Mouse (Mus musculus): ENCODE results near the gene Tjp3. TPM values are rescaled to one million over a fixed set of nuclear protein-coding genes. Genes with fewer than 3 reads are reported as not detected.

Gene Tjp3
- 3.5 and 4.4 TPM in 2 replicates for total RNA-seq (2017)

DNA sequence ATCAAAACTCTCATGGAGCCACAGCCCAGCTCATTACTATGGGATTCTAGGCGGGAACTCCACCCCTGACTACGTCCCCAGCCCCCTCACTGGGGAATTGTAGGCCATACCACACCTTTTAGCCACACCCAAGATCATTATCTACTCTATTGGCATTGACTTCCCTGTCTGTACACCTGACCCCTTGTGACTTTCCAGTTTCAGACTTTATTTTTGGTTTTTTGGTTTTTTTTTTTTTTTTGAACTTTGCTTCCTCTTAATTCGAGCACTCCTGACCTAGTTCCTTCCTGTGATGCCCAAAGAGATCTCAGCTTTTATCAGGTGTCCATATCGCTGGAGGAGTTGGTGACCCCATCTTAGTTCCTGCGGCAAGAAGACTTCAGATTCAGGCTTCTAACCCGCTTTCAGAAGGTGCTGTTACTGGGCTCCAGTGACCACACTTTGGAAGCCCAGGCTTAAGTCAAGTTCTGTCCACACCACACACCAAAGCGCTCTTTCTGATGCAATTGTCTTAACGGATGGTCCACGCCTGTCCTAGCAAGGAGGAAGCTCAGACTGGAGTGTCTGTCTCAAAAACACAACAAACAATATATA, at the start of gene Tjp3:
Gene Tjp3, minus strand, starts transcription at position 71 of the 594 bp plus-strand sequence.
- no peak for ATAC-seq (replicated peaks; ENCODE audit: low read depth, poor library complexity, severe bottlenecking)

GRCm38 (mm10) chr10:81340551-81341332, 49.4 kb upstream of the Tjp3 start:
- no peak for ATAC-seq (replicated peaks; ENCODE audit: low read depth, poor library complexity, severe bottlenecking)

- ATAC-seq (replicated peaks; ENCODE audit: low read depth, poor library complexity, severe bottlenecking) = no peak
Measured at GRCm38 (mm10) chr10:81336558-81336957, 45.2 kb upstream of the Tjp3 start.

DNA sequence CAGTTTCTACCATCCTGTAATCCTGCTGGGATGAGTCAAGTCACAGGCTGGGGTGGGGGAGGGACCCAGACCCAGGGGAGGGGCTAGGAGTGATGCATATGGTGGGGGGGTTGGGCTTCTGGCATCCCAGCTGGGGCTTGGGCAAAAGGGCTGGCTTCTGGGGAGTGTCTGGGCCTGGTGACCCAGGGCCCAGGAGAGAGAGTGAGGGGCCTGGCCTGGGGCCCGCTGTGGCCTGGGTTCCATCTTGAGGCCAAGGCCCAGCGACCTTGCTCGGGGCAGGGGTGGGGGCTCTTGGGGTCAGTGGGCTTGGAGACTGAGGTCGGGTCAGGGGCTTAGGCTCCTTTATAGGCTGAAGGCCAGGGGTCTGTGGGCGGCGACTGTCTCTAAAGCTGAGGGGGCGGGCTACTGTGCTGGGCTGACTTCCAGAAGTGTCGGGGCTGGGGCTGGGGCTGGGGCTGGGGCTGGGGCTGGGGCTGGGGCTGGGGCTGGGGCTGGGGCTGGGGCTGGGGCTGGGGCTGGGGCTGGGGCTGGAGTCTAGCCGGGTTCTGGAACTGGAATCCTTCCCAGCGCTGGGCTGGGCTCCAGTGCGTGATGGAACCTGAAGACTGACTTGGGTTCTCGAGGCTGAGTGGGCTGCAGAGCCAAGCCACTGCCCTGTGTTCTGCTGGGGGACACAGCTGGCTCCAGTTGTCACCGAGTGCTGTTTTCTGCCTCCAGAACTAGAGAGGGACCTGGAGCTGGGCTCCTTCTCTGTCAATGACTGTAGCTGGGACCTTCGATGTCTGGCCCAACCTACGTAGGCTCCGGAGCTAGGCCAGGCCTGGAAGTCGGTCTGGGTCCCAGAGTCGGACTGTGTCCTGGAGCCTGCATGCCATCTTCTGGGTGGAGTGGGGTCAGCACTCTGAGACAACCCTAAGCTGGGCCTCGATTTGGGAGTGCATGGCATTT, 44.3 kb upstream of the Tjp3 start:
- no peak for ATAC-seq (replicated peaks; ENCODE audit: low read depth, poor library complexity, severe bottlenecking)

- no peak for ATAC-seq (replicated peaks; ENCODE audit: low read depth, poor library complexity, severe bottlenecking)
Measured at GRCm38 (mm10) chr10:81334324-81334723, 42.9 kb upstream of the Tjp3 start.

GRCm38 (mm10) chr10:81332277-81332676, 40.9 kb upstream of the Tjp3 start:
- no peak for ATAC-seq (replicated peaks; ENCODE audit: low read depth, poor library complexity, severe bottlenecking)

- no peak for ATAC-seq (replicated peaks; ENCODE audit: low read depth, poor library complexity, severe bottlenecking)
Measured at GRCm38 (mm10) chr10:81330007-81330406, 38.6 kb upstream of the Tjp3 start.

- peak; percentile 31 for ATAC-seq (replicated peaks; ENCODE audit: low read depth, poor library complexity, severe bottlenecking)
Measured at GRCm38 (mm10) chr10:81329194-81329975, 38.0 kb upstream of the Tjp3 start.

DNA sequence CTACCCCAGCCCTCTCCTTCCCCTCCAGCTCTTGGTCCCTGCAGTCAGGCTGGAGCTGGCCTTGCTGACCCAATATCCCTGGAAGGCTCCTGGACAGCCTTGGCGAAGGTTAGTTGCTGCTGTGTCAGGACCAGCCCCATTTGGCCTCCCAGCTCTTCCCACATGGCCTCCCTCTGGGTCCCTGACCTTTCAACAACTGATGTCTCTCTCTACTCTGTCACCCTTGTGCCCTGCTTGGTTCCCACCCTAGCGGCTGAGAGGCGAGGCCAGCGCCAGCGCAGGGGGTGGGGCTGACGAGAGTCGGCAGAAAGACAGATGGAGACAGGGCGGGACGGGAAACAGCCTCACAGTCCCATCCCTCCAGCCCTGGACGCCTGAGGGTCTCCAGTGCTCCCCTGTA, 37.0 kb upstream of the Tjp3 start, which contains the start of gene Tbxa2r:
Gene Tbxa2r, plus strand, starts transcription at position 346 of the 400 bp plus-strand sequence.
- peak; percentile 59 for ATAC-seq (replicated peaks; ENCODE audit: low read depth, poor library complexity, severe bottlenecking)

DNA sequence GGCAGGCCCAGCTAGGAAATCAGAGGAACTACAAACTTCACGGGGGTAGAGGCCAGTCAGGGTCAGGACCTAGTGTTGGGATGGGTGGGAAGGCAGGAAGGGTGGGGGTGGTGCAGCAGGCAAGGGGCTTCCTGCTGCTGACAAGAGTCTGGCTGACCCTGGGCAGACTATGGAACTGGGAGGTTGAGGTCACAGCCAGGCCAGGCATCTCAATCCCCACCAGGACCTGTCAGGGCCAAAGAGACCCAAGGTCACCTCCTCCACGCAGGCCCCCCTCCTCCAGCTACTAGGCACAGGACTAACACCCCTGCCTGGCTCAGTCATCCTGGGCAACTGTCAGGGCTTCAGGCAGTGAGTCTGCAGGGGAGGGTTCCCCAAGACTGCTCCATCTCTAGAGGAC, 36.6 kb upstream of the Tjp3 start:
- no peak; the same call in 1 of the 2 replicates for ATAC-seq (replicated peaks; ENCODE audit: low read depth, poor library complexity, severe bottlenecking)

DNA sequence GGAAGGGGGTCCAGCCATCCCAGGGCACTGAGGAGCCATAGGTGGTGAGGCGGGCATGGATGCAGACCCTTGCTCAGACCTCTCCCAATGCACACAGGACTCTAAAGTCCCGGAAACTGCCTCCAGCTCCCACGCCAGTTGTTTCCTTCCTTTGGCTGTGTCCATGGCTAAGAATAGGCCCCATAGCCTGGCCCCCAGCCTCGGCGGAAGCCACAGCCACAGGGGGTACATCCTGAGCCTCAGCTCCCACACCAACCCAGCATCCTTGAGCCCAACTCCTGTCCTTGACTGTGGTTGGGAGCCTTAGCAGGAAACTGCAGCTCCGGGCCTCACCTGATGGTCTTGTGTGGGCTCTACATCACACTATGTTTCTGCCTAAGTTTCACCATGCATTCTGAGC, 35.5 kb upstream of the Tjp3 start:
- ATAC-seq (replicated peaks; ENCODE audit: low read depth, poor library complexity, severe bottlenecking) = peak; percentile 51

DNA sequence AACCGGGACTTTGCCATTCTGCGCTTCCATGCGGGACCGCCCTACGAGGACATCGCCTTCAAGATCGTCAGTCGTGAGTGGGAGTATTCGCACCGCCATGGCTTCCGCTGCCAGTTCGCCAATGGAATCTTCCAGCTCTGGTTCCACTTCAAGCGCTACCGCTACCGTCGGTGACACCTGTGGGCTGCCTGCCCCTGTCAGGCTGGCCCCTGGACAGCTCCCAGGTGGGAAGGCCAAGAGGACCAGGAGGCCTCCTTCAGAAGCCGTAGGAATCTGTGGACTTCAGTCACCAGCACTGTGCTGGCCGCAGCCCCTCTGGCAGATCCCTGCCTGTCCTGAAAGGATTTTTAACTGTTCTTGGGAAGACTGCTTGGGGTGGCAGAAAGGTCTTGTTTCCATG, 34.4 kb upstream of the Tjp3 start:
- ATAC-seq (replicated peaks; ENCODE audit: low read depth, poor library complexity, severe bottlenecking) = no peak

GRCm38 (mm10) chr10:81325176-81325575, 33.8 kb upstream of the Tjp3 start:
- no peak for ATAC-seq (replicated peaks; ENCODE audit: low read depth, poor library complexity, severe bottlenecking)

DNA sequence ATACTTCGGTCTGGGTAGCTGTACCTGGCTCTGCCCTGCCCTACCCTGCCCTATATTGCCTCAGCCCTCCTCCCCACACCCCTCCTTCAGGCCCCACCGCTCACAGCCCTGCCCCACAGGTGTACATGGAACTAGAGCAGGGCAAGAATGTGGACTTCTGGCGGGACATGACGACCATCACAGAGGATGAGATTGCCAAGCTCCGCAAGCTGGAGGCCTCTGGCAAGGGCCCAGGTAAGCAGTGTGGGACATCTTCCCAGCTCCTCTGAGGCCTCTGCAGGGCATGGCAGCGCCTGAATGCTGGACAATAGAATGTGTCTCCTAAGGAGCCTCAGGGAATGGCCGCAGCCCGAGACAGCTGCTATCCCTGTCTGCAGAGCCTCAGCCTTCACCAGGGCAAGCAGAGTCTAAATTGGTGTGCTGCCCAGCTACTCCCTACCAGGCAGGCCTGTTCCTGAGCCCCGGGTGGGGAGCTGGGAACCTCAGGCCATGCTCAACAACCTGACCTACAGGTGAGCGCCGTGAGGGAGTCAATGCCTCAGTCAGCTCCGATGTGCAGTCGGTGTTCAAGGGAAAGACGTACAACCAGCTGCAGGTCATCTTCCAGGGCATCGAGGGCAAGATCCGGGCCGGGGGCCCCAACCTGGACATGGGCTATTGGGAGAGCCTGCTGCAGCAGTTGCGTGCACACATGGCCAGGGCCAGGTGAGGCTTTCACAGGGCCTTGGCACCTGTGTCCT, 32.6 kb upstream of the Tjp3 start:
- ATAC-seq (replicated peaks; ENCODE audit: low read depth, poor library complexity, severe bottlenecking) = no peak

- ATAC-seq (replicated peaks; ENCODE audit: low read depth, poor library complexity, severe bottlenecking) = no peak
Measured at GRCm38 (mm10) chr10:81323141-81323775, 31.9 kb upstream of the Tjp3 start.

GRCm38 (mm10) chr10:81322444-81322843, 31.1 kb upstream of the Tjp3 start:
- no peak for ATAC-seq (replicated peaks; ENCODE audit: low read depth, poor library complexity, severe bottlenecking)

GRCm38 (mm10) chr10:81321436-81321835, 30.1 kb upstream of the Tjp3 start:
- ATAC-seq (replicated peaks; ENCODE audit: low read depth, poor library complexity, severe bottlenecking) = no peak

- ATAC-seq (replicated peaks; ENCODE audit: low read depth, poor library complexity, severe bottlenecking) = peak; percentile 76
Measured at GRCm38 (mm10) chr10:81320550-81321347, 29.4 kb upstream of the Tjp3 start, which contains the start of gene Cactin. Gene Cactin (plus strand): TSS chr10:81321103.

All from common myeloid progenitor, adult 5-6 weeks (primary cell).